Mouse (Mus musculus) hindbrain, embryonic 16.5 days (tissue): ENCODE data around the gene Atxn10. TPM values are rescaled to one million over a fixed set of nuclear protein-coding genes. Genes with fewer than 3 reads are reported as not detected.
A peak's percentile ranks its signal among the peaks of the same experiment; 100 is the strongest.

Experiments used
- ATAC-seq: fragments of 200-750 bp; cut with Nextera tagmentation; 2 replicates; pipeline ENCODE4 v1.8.0; 2017; ENCODE audit warnings: moderate TSS enrichment, moderate library complexity
- H3K27ac ChIP-seq: fragments of 300-500 bp; sonication (generic); 2 replicates; pipeline ENCODE4 v1.5.1; 2014; ENCODE audit warnings: low read depth, mild to moderate bottlenecking, control low read depth, low read length, moderate library complexity
- H3K27me3 ChIP-seq: fragments of 300-500 bp; sonication (generic); replicated peaks from 2 replicates; pipeline ENCODE4 v1.6.1; 2014; ENCODE audit warnings: low read length; ENCODE audit not compliant: control insufficient read depth, insufficient read depth
- H3K36me3 ChIP-seq: fragments of 300-500 bp; sonication (generic); 2 replicates; pipeline ENCODE4 v1.6.1; 2014; ENCODE audit warnings: mild to moderate bottlenecking, low read length, moderate library complexity, mixed read lengths; ENCODE audit not compliant: control insufficient read depth, insufficient read depth
- H3K4me1 ChIP-seq: fragments of 300-500 bp; sonication (generic); 2 replicates; pipeline ENCODE4 v1.6.1; 2014; ENCODE audit warnings: low read depth, low read length; ENCODE audit not compliant: control insufficient read depth, insufficient read depth
- H3K4me2 ChIP-seq: fragments of 300-500 bp; sonication (generic); 2 replicates; pipeline ENCODE4 v1.6.1; 2014; ENCODE audit warnings: mild to moderate bottlenecking, low read length, control low read depth, moderate library complexity
- H3K4me3 ChIP-seq: fragments of 300-500 bp; sonication (generic); 2 replicates; pipeline ENCODE4 v1.5.1; 2014; ENCODE audit warnings: mild to moderate bottlenecking, low read length, control low read depth, moderate library complexity
- H3K9ac ChIP-seq: fragments of 300-500 bp; sonication (generic); 2 replicates; pipeline ENCODE4 v1.6.1; 2014; ENCODE audit warnings: low read depth, mild to moderate bottlenecking, control low read depth, low read length, moderate library complexity
- H3K9me3 ChIP-seq: fragments of 300-500 bp; sonication (generic); 2 replicates; pipeline ENCODE4 v1.6.1; 2014; ENCODE audit warnings: mild to moderate bottlenecking, low read length, moderate library complexity; ENCODE audit not compliant: control insufficient read depth
- WGBS: fragments of 180-500 bp; shearing (Covaris S2); extraction: QIAGEN DNeasy Blood & Tissue Kit; methylation state at CpG from one replicate; pipeline ENCODE4 v1.1.7; 2014; 5-methylcytosine and 5-hydroxymethylcytosine counted together
- polyA plus RNA-seq: library from polyadenylated mRNA; unstranded; fragments of >200 nt; fragmentation: Nextera tagmentation; extraction: Ambion mirVana; gene quantifications from 2 replicates; pipeline ENCODE4 v1.2.1, GENCODE M21; 2015

The Atxn10 gene
- polyA plus RNA-seq, 1 experiment from 2014 or later: 553 TPM

GRCm38 (mm10) chr15:85488900-85489299, 152.9 kb downstream of the Atxn10 start:
- Histone ChIP-seq H3K4me2 (no peak overlapping the region), H3K27ac (no peak overlapping the region), H3K9ac (no peak overlapping the region), H3K36me3 (no peaks in the 10 kb centered on the region), H3K4me1 (peaks cover 2% of the 10 kb centered on the region), H3K4me3 (no peak overlapping the region), H3K27me3 (no peaks in the 10 kb centered on the region), H3K9me3 (peaks cover 6% of the 10 kb centered on the region)
- WGBS: 70% methylated on average over 10 of the region's 10 CpGs
- no peak for ATAC-seq

- Histone ChIP-seq H3K36me3 (no peaks in the 10 kb centered on the region), H3K27me3 (no peaks in the 10 kb centered on the region), H3K9me3 (peaks cover 6% of the 10 kb centered on the region), H3K4me3 (no peak overlapping the region), H3K27ac (no peak overlapping the region), H3K4me2 (no peak overlapping the region), H3K4me1 (peaks cover 10% of the 10 kb centered on the region), H3K9ac (no peak overlapping the region)
- ATAC-seq: no peak
- 45% methylated on average over 7 of the region's 7 CpGs for WGBS
Measured at GRCm38 (mm10) chr15:85489751-85490150, 153.7 kb downstream of the Atxn10 start.

- Histone ChIP-seq H3K9ac (no peak overlapping the region; the same call in 1 of the 2 replicates), H3K4me1 (peaks cover 15% of the 10 kb centered on the region), H3K27ac (peak overlapping the region; percentile 30; the same call in 1 of the 2 replicates), H3K27me3 (no peaks in the 10 kb centered on the region), H3K9me3 (no peaks in the 10 kb centered on the region), H3K4me3 (no peak overlapping the region), H3K4me2 (no peak overlapping the region), H3K36me3 (no peaks in the 10 kb centered on the region)
- peak; percentile 74 for ATAC-seq
- WGBS: 7% methylated on average over 11 of the region's 11 CpGs
Measured at GRCm38 (mm10) chr15:85494163-85494621, 158.1 kb downstream of the Atxn10 start.

- WGBS: 74% methylated on average over 4 of the region's 4 CpGs
- H3K9me3 ChIP-seq: no peaks in the 10 kb centered on the region
- H3K27me3 ChIP-seq: no peaks in the 10 kb centered on the region
- no peaks in the 10 kb centered on the region for H3K36me3 ChIP-seq
- no peak overlapping the region for H3K4me3 ChIP-seq
- H3K4me2 ChIP-seq: no peak overlapping the region
- H3K9ac ChIP-seq: no peak overlapping the region
- ATAC-seq: no peak
- H3K27ac ChIP-seq: no peak overlapping the region
- H3K4me1 ChIP-seq: peaks cover 15% of the 10 kb centered on the region
Measured at GRCm38 (mm10) chr15:85497548-85497947, 161.5 kb downstream of the Atxn10 start.

GRCm38 (mm10) chr15:85497981-85498475, 162.0 kb downstream of the Atxn10 start:
- Histone ChIP-seq H3K4me1 (peaks cover 15% of the 10 kb centered on the region), H3K4me2 (no peak overlapping the region), H3K9me3 (no peaks in the 10 kb centered on the region), H3K4me3 (no peak overlapping the region), H3K36me3 (no peaks in the 10 kb centered on the region), H3K27ac (peak overlapping the region; percentile 23; the same call in 1 of the 2 replicates), H3K9ac (no peak overlapping the region), H3K27me3 (no peaks in the 10 kb centered on the region)
- WGBS: 14% methylated on average over 10 of the region's 10 CpGs
- ATAC-seq: peak; percentile 79

GRCm38 (mm10) chr15:85500267-85500666, 164.2 kb downstream of the Atxn10 start:
- Histone ChIP-seq H3K4me2 (no peak overlapping the region), H3K9me3 (no peaks in the 10 kb centered on the region), H3K4me1 (peaks cover 4% of the 10 kb centered on the region; the same call in 1 of the 2 replicates), H3K27me3 (no peaks in the 10 kb centered on the region), H3K4me3 (no peak overlapping the region), H3K9ac (no peak overlapping the region), H3K36me3 (no peaks in the 10 kb centered on the region), H3K27ac (no peak overlapping the region)
- no peak for ATAC-seq
- WGBS: 85% methylated on average over 10 of the region's 10 CpGs

GRCm38 (mm10) chr15:85503127-85503526, 167.1 kb downstream of the Atxn10 start, which contains the start of gene 7530416G11Rik:
7530416G11Rik (minus strand) TSS chr15:85503227.
- 57% methylated on average over 8 of the region's 8 CpGs for WGBS
- H3K4me3 ChIP-seq: no peak within 1 kb of the TSS
- H3K9ac ChIP-seq: no peak within 1 kb of the TSS
- ATAC-seq: peak; percentile 13; the same call in 1 of the 2 replicates
- peaks cover 13% of the 10 kb centered on the region for H3K4me1 ChIP-seq
- no peak within 1 kb of the TSS for H3K4me2 ChIP-seq
- no peaks in the 10 kb centered on the region for H3K9me3 ChIP-seq
- H3K27me3 ChIP-seq: no peaks in the 10 kb centered on the region
- no peak within 1 kb of the TSS for H3K27ac ChIP-seq
- H3K36me3 ChIP-seq: no peaks in the 10 kb centered on the region

GRCm38 (mm10) chr15:85505118-85505925, 169.3 kb downstream of the Atxn10 start:
- WGBS: 31% methylated on average over 14 of the region's 14 CpGs
- Histone ChIP-seq H3K4me3 (no peak overlapping the region), H3K27ac (peak overlapping the region; percentile 24; the same call in 1 of the 2 replicates), H3K9ac (no peak overlapping the region), H3K27me3 (no peaks in the 10 kb centered on the region), H3K4me1 (peaks cover 11% of the 10 kb centered on the region), H3K36me3 (no peaks in the 10 kb centered on the region), H3K9me3 (no peaks in the 10 kb centered on the region), H3K4me2 (no peak overlapping the region)
- peak; percentile 58 for ATAC-seq

- Histone ChIP-seq H3K9ac (no peak overlapping the region), H3K27me3 (no peaks in the 10 kb centered on the region), H3K4me1 (peaks cover 11% of the 10 kb centered on the region), H3K36me3 (no peaks in the 10 kb centered on the region), H3K4me2 (no peak overlapping the region), H3K27ac (no peak overlapping the region), H3K4me3 (no peak overlapping the region), H3K9me3 (no peaks in the 10 kb centered on the region)
- WGBS: 82% methylated on average over 1 of the region's 1 CpGs
- no peak for ATAC-seq
Measured at GRCm38 (mm10) chr15:85506680-85507079, 170.6 kb downstream of the Atxn10 start.
